Mouse (Mus musculus) layer of hippocampus, postnatal 10 days (tissue): ENCODE data around the gene Zfp653. TPM values are rescaled to one million over a fixed set of nuclear protein-coding genes. Genes with fewer than 3 reads are reported as not detected.

Experiments used
- DNase-seq, 2 experiments: peaks; one replicate each; pipeline ENCODE4 v3.0.0; 2021; ENCODE audit warnings: low spot score in 2 of 2
- microRNA-seq, 2 experiments: library from miRNA; unstranded; fragments of <30 nt; microRNA quantifications; one replicate each; pipeline ENCODE4 v1.2.0; 2021
- total RNA-seq, 2 experiments: library from RNA; stranded (reverse); gene quantifications; 2 replicates each; pipeline ENCODE4 v1.2.3; 2021

Zfp653 gene
- total RNA-seq, 2 experiments from 2014 or later, result 19.4 to 21.1 TPM

GRCm38 (mm10) chr9:22035300-22036044, 35.7 kb downstream of the Zfp653 start:
- DNase-seq, result no peak

DNA sequence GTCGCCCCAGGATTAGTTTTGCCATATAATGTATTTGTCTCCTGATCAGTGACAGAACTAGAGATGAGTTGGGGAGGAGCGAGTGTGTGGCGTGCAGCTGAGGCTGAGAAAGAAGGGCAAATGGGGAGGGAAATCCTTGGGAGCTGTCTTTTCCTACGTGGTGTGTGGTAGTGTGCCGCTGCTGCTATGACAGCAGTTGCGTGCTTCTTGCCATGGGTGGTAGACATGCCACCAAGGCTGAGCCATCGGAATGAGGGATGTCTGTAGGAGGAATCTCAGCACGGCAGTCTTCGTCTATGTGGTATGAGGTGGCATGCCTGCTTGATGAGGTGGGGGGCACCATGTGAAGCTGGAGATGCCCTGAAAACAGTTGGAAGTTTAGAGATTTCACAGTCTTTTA, 40.8 kb downstream of the Zfp653 start:
- no peak for DNase-seq

DNA sequence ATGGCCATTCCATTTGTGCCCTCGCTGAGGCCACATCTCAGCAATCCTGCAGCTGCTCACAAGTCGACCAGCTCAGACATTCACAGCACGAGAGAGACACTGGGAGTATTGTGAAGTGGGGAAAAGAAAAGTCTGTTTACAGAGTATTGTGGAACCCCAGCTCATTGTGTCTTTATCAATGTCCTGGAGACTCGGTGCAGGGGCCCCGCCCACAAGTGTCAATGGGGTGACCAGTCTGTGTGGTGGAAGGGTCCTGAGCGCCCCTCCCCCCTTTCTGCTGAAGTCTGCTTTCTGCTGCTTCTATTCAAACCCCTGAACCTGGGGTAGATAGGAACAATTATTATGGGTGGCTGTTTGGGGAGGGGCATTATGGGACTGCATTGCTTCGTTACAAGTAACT, 42.7 kb downstream of the Zfp653 start:
- no peak for DNase-seq

- DNase-seq, result no peak
Observed at GRCm38 (mm10) chr9:22024592-22024991, 46.6 kb downstream of the Zfp653 start.

GRCm38 (mm10) chr9:22017208-22017825, 53.9 kb downstream of the Zfp653 start:
- DNase-seq, result no peak

DNA sequence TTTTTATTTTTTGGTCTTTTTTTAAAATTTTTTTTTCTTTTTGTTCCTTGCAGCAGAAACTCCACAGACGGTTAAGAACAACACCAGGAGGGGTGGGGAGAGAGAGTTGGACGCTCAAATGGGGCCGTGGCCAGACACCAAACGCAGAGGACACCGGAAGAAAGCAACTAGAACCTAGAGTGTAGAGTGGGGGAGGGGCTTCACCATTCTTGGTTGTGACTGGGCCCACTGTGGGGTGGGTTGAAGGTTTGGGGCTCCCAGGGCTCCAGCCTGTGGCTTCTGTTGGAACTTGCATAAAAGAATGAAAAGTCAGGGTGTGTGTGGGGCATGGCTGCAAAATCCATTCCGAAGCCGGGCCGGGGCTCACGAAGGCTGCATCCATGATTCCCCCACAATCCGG, 54.9 kb downstream of the Zfp653 start:
- no peak for DNase-seq

- no peak for DNase-seq
Observed at GRCm38 (mm10) chr9:22012731-22013130, 58.4 kb downstream of the Zfp653 start.

DNA sequence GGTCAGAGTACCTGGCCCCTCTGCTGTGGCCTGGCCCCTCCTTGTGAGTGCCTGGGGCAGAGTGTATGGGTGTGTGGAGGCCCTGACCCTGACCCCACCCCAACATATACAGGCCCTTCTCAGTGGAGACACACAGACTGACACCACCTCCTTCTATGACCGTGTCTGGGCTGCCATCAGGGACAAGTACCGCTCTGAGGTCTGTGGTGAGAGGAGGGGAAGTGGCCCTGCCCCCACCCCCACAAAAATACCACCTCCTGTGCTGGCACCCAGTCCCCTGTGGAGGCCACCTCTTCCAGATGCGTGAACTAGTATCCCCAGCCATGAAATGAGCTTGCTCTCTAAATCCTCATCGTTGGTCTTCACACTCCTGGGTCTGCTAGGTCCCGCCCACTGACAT, 60.1 kb downstream of the Zfp653 start:
- no peak for DNase-seq

Small RNAs within 50 kb of the gene (microRNA-seq; reads per million reads assigned to microRNA genes)
- 0.20 to 0.22 reads per million in 2 experiments for gene Mir7084

Other genes starting within 250 kb of the Zfp653 start
- not detected for gene Angptl8, start 235.9 kb downstream of the Zfp653 start, total RNA-seq
- 10 to 100 TPM; 32.6 to 34.5 TPM for gene Dock6, start 218.7 kb downstream of the Zfp653 start, total RNA-seq
- 10 to 100 TPM; 30.4 to 36.7 TPM for gene Rab3d, start 153.2 kb downstream of the Zfp653 start, total RNA-seq
- 10 to 100 TPM; 15.5 to 16.1 TPM for gene Ccdc159, start 143.9 kb downstream of the Zfp653 start, total RNA-seq
- gene Tmem205, start 143.8 kb downstream of the Zfp653 start, total RNA-seq, result 10 to 100 TPM; 30.4 to 35.3 TPM
- gene Plppr2, start 134.3 kb downstream of the Zfp653 start, total RNA-seq, result 100 to 1,000 TPM; 312 to 317 TPM
- 10 to 100 TPM; 13.5 to 14.5 TPM for gene Swsap1, start 115.6 kb downstream of the Zfp653 start, total RNA-seq
- 1 to 10 TPM; 2.0 to 3.2 TPM for gene Epor, start 107.9 kb downstream of the Zfp653 start, total RNA-seq
- 1 to 10 TPM; 1.4 to 2.2 TPM for gene Rgl3, start 81.9 kb downstream of the Zfp653 start, total RNA-seq
- 1 to 10 TPM; 5.3 to 5.7 TPM for gene Ccdc151, start 68.7 kb downstream of the Zfp653 start, total RNA-seq
- gene Prkcsh, start 68.6 kb downstream of the Zfp653 start, total RNA-seq, result 10 to 100 TPM; 90.5 to 96.5 TPM
- gene Elavl3, start 19.4 kb downstream of the Zfp653 start, total RNA-seq, result 100 to 1,000 TPM; 197 to 205 TPM
- 1 to 10 TPM in 1 of 2 experiments, not detected in 1; 6.2 TPM for gene Gm49318, start 117 bp downstream of the Zfp653 start, total RNA-seq
- 10 to 100 TPM; 45.8 to 46.8 TPM for gene Ecsit, start 14.1 kb upstream of the Zfp653 start, total RNA-seq
- under 1 TPM; 0.42 to 0.43 TPM for gene Cnn1, start 27.8 kb upstream of the Zfp653 start, total RNA-seq
- 10 to 100 TPM; 60.4 to 60.7 TPM for gene Elof1, start 45.8 kb upstream of the Zfp653 start, total RNA-seq
- gene Acp5, start 64.3 kb upstream of the Zfp653 start, total RNA-seq, result under 1 TPM; 0.53 to 0.67 TPM
- 10 to 100 TPM; 38.8 to 48.5 TPM for gene Pigyl, start 85.5 kb upstream of the Zfp653 start, total RNA-seq
- under 1 TPM; 0.25 to 0.62 TPM for gene Zfp872, start 116.7 kb upstream of the Zfp653 start, total RNA-seq
- gene Zfp809, start 154.3 kb upstream of the Zfp653 start, total RNA-seq, result 10 to 100 TPM; 16.9 to 18.5 TPM
- 1 to 10 TPM; 5.6 to 6.0 TPM for gene Zfp599, start 188.5 kb upstream of the Zfp653 start, total RNA-seq
- 10 to 100 TPM; 18.7 to 25.4 TPM for gene Zfp810, start 236.3 kb upstream of the Zfp653 start, total RNA-seq